Mouse (Mus musculus): ENCODE data around the gene Rapgef4.

DNA sequence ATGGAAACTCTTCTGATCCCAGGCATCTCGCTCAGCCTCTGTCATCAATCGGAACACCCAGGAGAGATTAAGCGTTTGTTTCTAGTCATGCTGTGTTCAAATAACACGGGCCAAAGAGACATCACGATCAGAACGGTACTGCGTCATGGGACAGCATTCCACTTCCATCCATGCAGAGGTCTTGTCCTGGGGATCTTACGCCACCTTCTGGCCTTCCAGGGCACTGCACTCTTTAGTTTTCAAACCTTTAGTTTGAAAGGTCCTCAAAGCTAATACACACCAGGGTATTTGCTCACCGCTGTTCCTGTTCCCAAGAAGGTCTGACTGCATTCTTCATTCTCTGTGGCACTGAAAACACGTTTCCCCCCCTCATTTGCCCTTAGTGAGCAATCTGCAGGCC is 61.1 kb downstream of the Rapgef4 start:
- TF ChIP-seq EP300 (IDR thresholded peaks at IDR 0.05) (no peak), CTCF (IDR thresholded peaks at IDR 0.05) (peak; percentile 33)

Measured in lung, postnatal 0 days (tissue).